Mouse (Mus musculus): Measurements from ENCODE around the gene Ipo9. TPM values are rescaled to one million over a fixed set of nuclear protein-coding genes. Genes with fewer than 3 reads are reported as not detected.

Gene Ipo9
- polyA plus RNA-seq, 1 experiment: 55.6 TPM

GRCm38 (mm10) chr1:135413996-135414395 is 16.3 kb downstream of the Ipo9 start:
- TF ChIP-seq POLR2A (IDR thresholded peaks at IDR 0.05; ENCODE audit: low read depth, low read length) (no peak), CTCF (IDR thresholded peaks at IDR 0.05; ENCODE audit: extremely low read depth, insufficient read depth, insufficient read length, insufficient replicate concordance) (no peak)
- no peak overlapping the region for H3K4me3 ChIP-seq (ENCODE audit: extremely low read depth, insufficient read depth, insufficient read length)
- H3K36me3 ChIP-seq (ENCODE audit: control insufficient read depth, insufficient read depth, low read length): peaks cover 35% of the 10 kb centered on the region
- no peaks in the 10 kb centered on the region; the same call in 1 of the 2 replicates for H3K27me3 ChIP-seq (ENCODE audit: control insufficient read depth, insufficient read depth, low read length)
- no peak for DNase-seq (ENCODE audit: low read depth in 1 of 2, low spot score in 2 of 2)
- H3K27ac ChIP-seq (ENCODE audit: insufficient read depth, low read length): no peak overlapping the region
- no peaks in the 10 kb centered on the region for H3K4me1 ChIP-seq (ENCODE audit: control insufficient read depth, insufficient read depth, insufficient read length)

GRCm38 (mm10) chr1:135412130-135412529 is 18.2 kb downstream of the Ipo9 start:
- no peak for TF ChIP-seq CTCF (IDR thresholded peaks at IDR 0.05; ENCODE audit: extremely low read depth, insufficient read depth, insufficient read length, insufficient replicate concordance)
- no peak for TF ChIP-seq POLR2A (IDR thresholded peaks at IDR 0.05; ENCODE audit: low read depth, low read length)
- no peak for DNase-seq (ENCODE audit: low read depth in 1 of 2, low spot score in 2 of 2)
- H3K36me3 ChIP-seq (ENCODE audit: control insufficient read depth, insufficient read depth, low read length): peaks cover 30% of the 10 kb centered on the region
- no peaks in the 10 kb centered on the region; the same call in 1 of the 2 replicates for H3K27me3 ChIP-seq (ENCODE audit: control insufficient read depth, insufficient read depth, low read length)
- H3K4me3 ChIP-seq (ENCODE audit: extremely low read depth, insufficient read depth, insufficient read length): no peak overlapping the region
- WGBS: 83% methylated on average over 4 of the region's 4 CpGs
- no peak overlapping the region for H3K27ac ChIP-seq (ENCODE audit: insufficient read depth, low read length)
- no peaks in the 10 kb centered on the region for H3K4me1 ChIP-seq (ENCODE audit: control insufficient read depth, insufficient read depth, insufficient read length)

DNA sequence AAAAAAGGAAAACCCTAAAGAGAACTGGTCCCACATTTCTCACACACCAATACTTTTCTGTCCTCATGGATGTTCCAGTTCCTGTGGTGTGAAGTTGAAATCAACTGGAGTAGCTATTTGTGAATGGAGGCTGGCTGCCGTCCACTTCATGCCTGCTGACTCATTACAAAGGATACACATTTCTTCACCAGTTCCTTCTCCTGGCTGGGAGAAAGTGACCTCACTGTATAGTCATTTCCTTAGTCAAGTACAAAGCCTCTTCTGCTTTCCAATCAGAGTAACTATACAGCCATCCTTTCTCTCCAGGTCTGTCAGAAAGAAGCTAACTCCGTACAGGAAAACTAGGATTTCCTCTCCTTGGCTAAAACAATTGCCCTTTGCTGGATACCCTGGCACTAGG is 19.3 kb downstream of the Ipo9 start:
- WGBS: 61% methylated on average over 2 of the region's 2 CpGs
- H3K4me3 ChIP-seq (ENCODE audit: extremely low read depth, insufficient read depth, insufficient read length): no peak overlapping the region
- H3K4me1 ChIP-seq (ENCODE audit: control insufficient read depth, insufficient read depth, insufficient read length): no peaks in the 10 kb centered on the region
- no peak for DNase-seq (ENCODE audit: low read depth in 1 of 2, low spot score in 2 of 2)
- TF ChIP-seq POLR2A (IDR thresholded peaks at IDR 0.05; ENCODE audit: low read depth, low read length): no peak
- TF ChIP-seq CTCF (IDR thresholded peaks at IDR 0.05; ENCODE audit: extremely low read depth, insufficient read depth, insufficient read length, insufficient replicate concordance): no peak
- H3K27ac ChIP-seq (ENCODE audit: insufficient read depth, low read length): no peak overlapping the region
- peaks cover 30% of the 10 kb centered on the region for H3K36me3 ChIP-seq (ENCODE audit: control insufficient read depth, insufficient read depth, low read length)
- H3K27me3 ChIP-seq (ENCODE audit: control insufficient read depth, insufficient read depth, low read length): no peaks in the 10 kb centered on the region

GRCm38 (mm10) chr1:135408973-135409372 is 21.3 kb downstream of the Ipo9 start:
- Histone ChIP-seq H3K36me3 (ENCODE audit: control insufficient read depth, insufficient read depth, low read length) (peaks cover 41% of the 10 kb centered on the region), H3K27me3 (ENCODE audit: control insufficient read depth, insufficient read depth, low read length) (no peaks in the 10 kb centered on the region), H3K4me3 (ENCODE audit: extremely low read depth, insufficient read depth, insufficient read length) (no peak overlapping the region), H3K4me1 (ENCODE audit: control insufficient read depth, insufficient read depth, insufficient read length) (no peaks in the 10 kb centered on the region), H3K27ac (ENCODE audit: insufficient read depth, low read length) (no peak overlapping the region)
- 95% methylated on average over 4 of the region's 4 CpGs for WGBS
- no peak for DNase-seq (ENCODE audit: low read depth in 1 of 2, low spot score in 2 of 2)
- TF ChIP-seq POLR2A (IDR thresholded peaks at IDR 0.05; ENCODE audit: low read depth, low read length) (no peak), CTCF (IDR thresholded peaks at IDR 0.05; ENCODE audit: extremely low read depth, insufficient read depth, insufficient read length, insufficient replicate concordance) (no peak)

DNA sequence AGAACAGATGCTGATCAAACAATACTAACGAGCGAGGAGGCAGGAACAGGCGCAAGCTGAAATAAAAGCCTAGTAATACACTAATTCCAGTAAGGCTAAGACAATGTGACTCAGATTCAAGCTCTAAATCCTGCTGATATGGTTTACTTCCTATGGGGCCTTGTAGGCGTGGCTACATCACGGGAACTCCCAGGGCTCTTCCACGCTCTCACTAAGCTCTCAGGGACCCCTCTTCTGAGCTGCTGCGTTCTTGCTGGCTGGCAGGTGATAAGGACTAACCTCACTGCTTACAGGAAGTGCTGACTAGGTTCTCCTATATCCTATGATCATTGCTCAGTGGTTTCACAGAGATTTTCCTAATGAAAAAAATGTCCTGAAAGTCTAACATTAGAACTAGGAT is 24.9 kb downstream of the Ipo9 start:
- Histone ChIP-seq H3K4me1 (ENCODE audit: control insufficient read depth, insufficient read depth, insufficient read length) (no peaks in the 10 kb centered on the region), H3K4me3 (ENCODE audit: extremely low read depth, insufficient read depth, insufficient read length) (no peak overlapping the region), H3K27me3 (ENCODE audit: control insufficient read depth, insufficient read depth, low read length) (no peaks in the 10 kb centered on the region), H3K36me3 (ENCODE audit: control insufficient read depth, insufficient read depth, low read length) (peaks cover 44% of the 10 kb centered on the region), H3K27ac (ENCODE audit: insufficient read depth, low read length) (no peak overlapping the region)
- no peak for TF ChIP-seq CTCF (IDR thresholded peaks at IDR 0.05; ENCODE audit: extremely low read depth, insufficient read depth, insufficient read length, insufficient replicate concordance)
- TF ChIP-seq POLR2A (IDR thresholded peaks at IDR 0.05; ENCODE audit: low read depth, low read length): no peak
- WGBS: 80% methylated on average over 7 of the region's 7 CpGs
- no peak for DNase-seq (ENCODE audit: low read depth in 1 of 2, low spot score in 2 of 2)

DNA sequence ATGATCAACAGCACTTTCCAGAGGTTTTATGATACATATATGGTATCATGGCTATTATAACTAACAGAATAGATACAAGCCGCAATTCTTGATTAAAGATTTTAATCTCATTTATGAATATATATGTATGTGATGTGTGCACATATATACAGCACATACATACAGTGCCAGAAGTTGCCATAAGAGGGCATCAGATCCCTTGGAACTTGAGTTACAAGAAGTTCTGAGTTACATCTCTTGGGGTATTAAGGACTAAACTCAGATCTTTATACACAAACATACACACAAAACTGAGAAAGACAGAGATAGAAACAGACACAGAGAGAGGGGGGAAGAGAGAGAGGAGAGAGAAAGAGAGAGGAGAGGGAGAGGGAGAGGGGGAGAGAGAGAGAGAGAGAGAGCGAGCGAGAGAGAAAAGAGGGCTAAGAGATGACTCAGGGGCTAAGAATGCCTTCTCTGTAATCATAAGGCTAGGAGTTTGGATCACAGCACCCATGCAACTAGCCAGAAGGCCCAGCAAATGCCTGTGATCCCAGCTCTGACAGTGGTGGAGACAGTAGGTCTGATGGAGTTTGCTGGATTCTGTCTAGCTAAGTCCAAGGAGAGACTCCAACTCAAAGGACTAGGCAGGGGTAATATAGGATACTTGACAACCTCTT is 28.7 kb downstream of the Ipo9 start:
- peaks cover 37% of the 10 kb centered on the region for H3K36me3 ChIP-seq (ENCODE audit: control insufficient read depth, insufficient read depth, low read length)
- 96% methylated on average over 3 of the region's 3 CpGs for WGBS

DNA sequence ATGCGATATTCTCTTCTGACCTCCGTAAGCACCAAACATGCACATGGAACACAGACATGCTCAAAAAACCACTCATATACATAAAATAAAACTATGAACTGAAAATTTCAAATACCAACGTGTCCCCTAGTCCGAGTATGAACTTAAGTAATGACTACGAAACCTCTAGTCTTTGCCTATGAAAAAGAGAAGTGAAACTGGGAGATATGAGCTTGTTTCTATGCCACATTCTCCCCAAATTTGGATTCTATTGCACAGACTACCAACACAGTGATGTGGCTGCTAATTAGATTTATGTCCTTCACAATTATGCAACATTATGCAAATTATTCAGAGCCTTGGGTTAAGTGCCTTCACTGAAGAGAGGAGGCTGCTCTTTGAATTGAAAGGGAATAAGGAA is 30.8 kb downstream of the Ipo9 start:
- 54% methylated on average over 5 of the region's 5 CpGs for WGBS
- Histone ChIP-seq H3K36me3 (ENCODE audit: control insufficient read depth, insufficient read depth, low read length) (peaks cover 30% of the 10 kb centered on the region), H3K4me3 (ENCODE audit: extremely low read depth, insufficient read depth, insufficient read length) (no peak overlapping the region), H3K4me1 (ENCODE audit: control insufficient read depth, insufficient read depth, insufficient read length) (no peaks in the 10 kb centered on the region; the same call in 1 of the 2 replicates), H3K27me3 (ENCODE audit: control insufficient read depth, insufficient read depth, low read length) (no peaks in the 10 kb centered on the region), H3K27ac (ENCODE audit: insufficient read depth, low read length) (no peak overlapping the region)
- DNase-seq (ENCODE audit: low read depth in 1 of 2, low spot score in 2 of 2): no peak
- TF ChIP-seq CTCF (IDR thresholded peaks at IDR 0.05; ENCODE audit: extremely low read depth, insufficient read depth, insufficient read length, insufficient replicate concordance): no peak
- TF ChIP-seq POLR2A (IDR thresholded peaks at IDR 0.05; ENCODE audit: low read depth, low read length): no peak

More for the DNA sequence above, 28.7 kb downstream of the Ipo9 start:
- no peak overlapping the region for H3K27ac ChIP-seq (ENCODE audit: insufficient read depth, low read length)
- no peak for DNase-seq (ENCODE audit: low read depth in 1 of 2, low spot score in 2 of 2)
- no peak for TF ChIP-seq POLR2A (IDR thresholded peaks at IDR 0.05; ENCODE audit: low read depth, low read length)
- no peak for TF ChIP-seq CTCF (IDR thresholded peaks at IDR 0.05; ENCODE audit: extremely low read depth, insufficient read depth, insufficient read length, insufficient replicate concordance)
- H3K27me3 ChIP-seq (ENCODE audit: control insufficient read depth, insufficient read depth, low read length): no peaks in the 10 kb centered on the region
- H3K4me3 ChIP-seq (ENCODE audit: extremely low read depth, insufficient read depth, insufficient read length): no peak overlapping the region
- H3K4me1 ChIP-seq (ENCODE audit: control insufficient read depth, insufficient read depth, insufficient read length): no peaks in the 10 kb centered on the region; the same call in 1 of the 2 replicates
